Comparison of ENCODE assay signal across 17 mouse cellular contexts in genomic region chr13:95494812-95495211, GRCm38 (mm10). TPM values are rescaled to one million over a fixed set of nuclear protein-coding genes. Genes with fewer than 3 reads are reported as not detected.
A peak's percentile ranks its signal among the peaks of the same experiment; 100 is the strongest.
DNase-seq lines count a peak whose midpoint lies in the region; ATAC-seq and TF ChIP-seq lines count a peak whose summit lies in the region.
"Had no signal": no experiment of that assay in that cellular context is flagged by ENCODE, and none has a peak within 500 bp of the region (broad histone marks: within the 10 kb centered on the region; RNA-seq: fewer than 3 reads in every experiment).

No protein-coding gene starts in this region.

- H3K9me3 ChIP-seq in heart, embryonic 12.5 days (replicated peaks): no peaks in the 10 kb centered on the region
- no peaks in the 10 kb centered on the region for H3K9me3 ChIP-seq in limb, embryonic 12.5 days
- no peaks in the 10 kb centered on the region for H3K9me3 ChIP-seq in limb, embryonic 10.5 days (replicated peaks)
- H3K9me3 ChIP-seq in CH12.LX (replicated peaks; ENCODE audit: low read length): no peaks in the 10 kb centered on the region
- H3K9me3 ChIP-seq: liver, embryonic 13.5 days; neural tube, embryonic 15.5 days had no signal

- TF ChIP-seq CTCF in CH12.LX (conservative IDR thresholded peaks at IDR 0.05 in 1 of 2, IDR thresholded peaks at IDR 0.05 in 1 of 2; ENCODE audit: low read depth in 2 of 2, low read length in 2 of 2): no peak

- no peaks in the 10 kb centered on the region for H3K36me3 ChIP-seq in heart, embryonic 12.5 days
- H3K36me3 ChIP-seq in limb, embryonic 12.5 days: no peaks in the 10 kb centered on the region
- no peaks in the 10 kb centered on the region for H3K36me3 ChIP-seq in limb, embryonic 10.5 days
- H3K36me3 ChIP-seq in CH12.LX (replicated peaks in 1 of 2; ENCODE audit: control insufficient read depth in 1 of 2, insufficient read depth in 1 of 2, low read length in 1 of 2): no peaks in the 10 kb centered on the region
- H3K36me3 ChIP-seq: liver, embryonic 13.5 days; neural tube, embryonic 15.5 days had no signal

- no peak for ATAC-seq in heart, embryonic 12.5 days (ENCODE audit: insufficient number of reproducible peaks, low FRiP score)
- no peak for ATAC-seq in limb, embryonic 12.5 days (ENCODE audit: insufficient number of reproducible peaks, insufficient read depth, low FRiP score, low TSS enrichment, low read depth)
- peak; percentile 70 for ATAC-seq in megakaryocyte progenitor cell, adult 5-6 weeks (replicated peaks; ENCODE audit: poor library complexity)

- H3K27me3 ChIP-seq in heart, embryonic 12.5 days (replicated peaks): no peaks in the 10 kb centered on the region
- no peaks in the 10 kb centered on the region for H3K27me3 ChIP-seq in limb, embryonic 12.5 days
- no peaks in the 10 kb centered on the region for H3K27me3 ChIP-seq in limb, embryonic 10.5 days (ENCODE audit: low read depth, poor library complexity, severe bottlenecking)
- H3K27me3 ChIP-seq in CH12.LX (replicated peaks): peaks cover 34% of the 10 kb centered on the region
- H3K27me3 ChIP-seq: liver, embryonic 13.5 days; neural tube, embryonic 15.5 days had no signal

- H3K4me3 ChIP-seq in heart, embryonic 12.5 days: no peak overlapping the region
- H3K4me3 ChIP-seq in limb, embryonic 12.5 days (replicated peaks): no peak overlapping the region
- H3K4me3 ChIP-seq in limb, embryonic 10.5 days: no peak overlapping the region
- H3K4me3 ChIP-seq in CH12.LX (replicated peaks in 1 of 3; ENCODE audit: low read depth in 2 of 3, low read length in 2 of 3, poor library complexity in 1 of 3): no peak overlapping the region
- H3K4me3 ChIP-seq: erythroblast, embryonic 14.5 days; liver, embryonic 13.5 days; neural tube, embryonic 15.5 days had no signal

- TF ChIP-seq EP300 in CH12.LX (IDR thresholded peaks at IDR 0.05; ENCODE audit: low read length): peak; percentile 97

- peaks cover 22% of the 10 kb centered on the region for H3K4me1 ChIP-seq in heart, embryonic 12.5 days (replicated peaks)
- peaks cover 32% of the 10 kb centered on the region for H3K4me1 ChIP-seq in limb, embryonic 12.5 days (replicated peaks)
- H3K4me1 ChIP-seq in limb, embryonic 10.5 days: peaks cover 28% of the 10 kb centered on the region
- H3K4me1 ChIP-seq in CH12.LX (ENCODE audit: control insufficient read depth in 1 of 2, insufficient read depth in 2 of 2): peaks cover 11 to 24% of the 10 kb centered on the region in 2 experiments
- H3K4me1 ChIP-seq: liver, embryonic 13.5 days; neural tube, embryonic 15.5 days had no signal

- in situ Hi-C loops in CH12.LX (cut with MboI; ENCODE audit: low pct_ligation_motif_present, low pct_unique_long_range_greater_than_20kb, low sequenced_read_pairs): no loop called here

- dilution Hi-C loops in CH12.LX (cut with MboI; ENCODE audit: extremely low pct_ligation_motif_present, extremely low pct_unique_long_range_greater_than_20kb, low sequenced_read_pairs): no loop called here

- H3K79me2 ChIP-seq in CH12.LX (replicated peaks; ENCODE audit: control insufficient read depth, extremely low read depth, insufficient read depth, poor library complexity, severe bottlenecking): no peaks in the 10 kb centered on the region

- TF ChIP-seq POLR2A in CH12.LX (IDR thresholded peaks at IDR 0.05; ENCODE audit: low read depth, low read length): no peak

- 59% methylated on average over 8 of the region's 8 CpGs for WGBS in heart, embryonic 12.5 days
- 70% methylated on average over 8 of the region's 8 CpGs for WGBS in limb, embryonic 12.5 days
- WGBS in limb, embryonic 10.5 days: 75% methylated on average over 8 of the region's 8 CpGs

- no peak overlapping the region for H3K9ac ChIP-seq in heart, embryonic 12.5 days
- H3K9ac ChIP-seq in limb, embryonic 12.5 days (replicated peaks): no peak overlapping the region
- H3K9ac ChIP-seq in CH12.LX (ENCODE audit: insufficient read depth, low read depth): no peak overlapping the region
- H3K9ac ChIP-seq: liver, embryonic 13.5 days; neural tube, embryonic 15.5 days had no signal

- no peak overlapping the region for H3K4me2 ChIP-seq in heart, embryonic 12.5 days
- no peak overlapping the region for H3K4me2 ChIP-seq in limb, embryonic 12.5 days
- peak overlapping the region; percentile 79 for H3K4me2 ChIP-seq in CH12.LX (ENCODE audit: insufficient read depth, low read depth, poor library complexity, severe bottlenecking)
- H3K4me2 ChIP-seq: liver, embryonic 13.5 days; neural tube, embryonic 15.5 days had no signal

- TF ChIP-seq RAD21 in CH12.LX (IDR thresholded peaks at IDR 0.05; ENCODE audit: low read depth, low read length): no peak; the same call in 1 of the 2 replicates

- DNase-seq in heart, adult 8-10 months (ENCODE audit: low spot score): peak; percentile 5
- no peak for DNase-seq in limb, embryonic 10.5 days (ENCODE audit: low spot score)
- DNase-seq in CH12.LX (ENCODE audit: extremely low read depth): peak; percentile 69
- no peak for DNase-seq in ovary, postnatal 14 days (ENCODE audit: low spot score)
- DNase-seq in cerebellum, adult 11 months: no peak
- DNase-seq: cerebellum, adult 8-10 months; gastrocnemius, postnatal 36 days; liver, embryonic 13.5 days had no signal

- H3K27ac ChIP-seq in heart, embryonic 12.5 days (ENCODE audit: poor library complexity, severe bottlenecking): no peak overlapping the region
- peak overlapping the region; percentile 42; the same call in 1 of the 2 replicates for H3K27ac ChIP-seq in limb, embryonic 12.5 days
- H3K27ac ChIP-seq in limb, embryonic 10.5 days: no peak overlapping the region
- no peak overlapping the region for H3K27ac ChIP-seq in CH12.LX (ENCODE audit: insufficient read depth, low read depth)
- H3K27ac ChIP-seq: liver, embryonic 13.5 days; neural tube, embryonic 15.5 days had no signal

TF ChIP-seq in CH12.LX, 34 proteins besides CTCF, POLR2A, EP300 and RAD21 (continues in another document):
- TF ChIP-seq KAT2A (IDR thresholded peaks at IDR 0.05; ENCODE audit: insufficient replicate concordance, low read length) (no peak), ZNF384 (IDR thresholded peaks at IDR 0.05; ENCODE audit: low read depth, low read length) (peak; percentile 98), ZC3H11A (IDR thresholded peaks at IDR 0.05; ENCODE audit: low read depth, low read length) (no peak), SMC3 (IDR thresholded peaks at IDR 0.05; ENCODE audit: low read depth, low read length) (no peak), SIN3A (IDR thresholded peaks at IDR 0.05; ENCODE audit: low read length) (peak; percentile 79), UBTF (IDR thresholded peaks at IDR 0.05; ENCODE audit: low read depth, low read length) (0 out of 2 replicates have a peak, but pooled peaks have one; percentile 56), POLR2AphosphoS2 (IDR thresholded peaks at IDR 0.05; ENCODE audit: low read depth, low read length) (no peak), USF1 (IDR thresholded peaks at IDR 0.05; ENCODE audit: low read depth, low read length) (no peak), NRF1 (IDR thresholded peaks at IDR 0.05; ENCODE audit: low read depth, low read length) (peak; percentile 82), ZKSCAN1 (IDR thresholded peaks at IDR 0.05; ENCODE audit: borderline replicate concordance, low read depth, low read length) (no peak), USF2 (conservative IDR thresholded peaks at IDR 0.05; ENCODE audit: low read depth, low read length) (no peak), CHD1 (IDR thresholded peaks at IDR 0.05; ENCODE audit: low read depth, low read length) (no peak), MAFK (IDR thresholded peaks at IDR 0.05; ENCODE audit: insufficient replicate concordance, low read length) (peak; percentile 75), TBP (conservative IDR thresholded peaks at IDR 0.05; ENCODE audit: low read depth, low read length) (no peak), MXI1 (IDR thresholded peaks at IDR 0.05; ENCODE audit: low read depth, low read length) (peak; percentile 18; the same call in 1 of the 2 replicates), RCOR1 (conservative IDR thresholded peaks at IDR 0.05; ENCODE audit: low read depth, low read length) (peak; percentile 98), IRF4 (IDR thresholded peaks at IDR 0.05; ENCODE audit: low read depth, low read length) (peak; percentile 98), MEF2A (IDR thresholded peaks at IDR 0.05; ENCODE audit: borderline replicate concordance, low read depth, low read length) (peak; percentile 92)

RNA-seq across cellular contexts. Expression of gene S100z, which starts 16.3 kb away (rescaled TPM):
- total RNA-seq in heart, adult 8-10 months (2022): not detected
- not detected in 2 replicates for polyA plus RNA-seq in heart, embryonic 12.5 days (2016; fragmentation: Nextera tagmentation; extraction: Ambion mirVana)
- polyA plus RNA-seq in limb, embryonic 12.5 days (2016; fragmentation: Nextera tagmentation; extraction: Ambion mirVana): not detected in 2 replicates
- polyA plus RNA-seq in limb, embryonic 10.5 days (2016; fragmentation: Nextera tagmentation; extraction: Ambion mirVana): not detected in 2 replicates
- not detected in 2 replicates for total RNA-seq in CH12.LX (2012; rRNA removed)
- not detected in 2 replicates for total RNA-seq in CH12.LX (2014; rRNA removed)
- polyA plus RNA-seq in CH12.LX (2012; ENCODE audit: insufficient read length, low read depth): not detected in 2 replicates
- total RNA-seq in megakaryocyte progenitor cell, adult 5-6 weeks (2015): not detected in 2 replicates
- not detected in 2 replicates for total RNA-seq in megakaryocyte progenitor cell, adult 5-6 weeks (2017)
- total RNA-seq: left cerebral cortex, postnatal 10 days had no signal
- polyA plus RNA-seq: erythroblast, embryonic 14.5 days; frontal cortex, adult 2 months; heart, postnatal 0 days; liver, embryonic 13.5 days; neural tube, embryonic 15.5 days; stomach, embryonic 14.5 days had no signal

RNA-seq across cellular contexts. Expression of gene F2rl1, which starts 30.2 kb away (rescaled TPM):
- total RNA-seq in heart, adult 8-10 months (2022): under 1 TPM; 0.31 to 0.72 (median 0.66) TPM
- polyA plus RNA-seq in heart, embryonic 12.5 days (2016; fragmentation: Nextera tagmentation; extraction: Ambion mirVana): 0.26 TPM in 1 of 2 replicates, not detected in the other
- 0.08 and 0.11 TPM in 2 replicates for polyA plus RNA-seq in limb, embryonic 12.5 days (2016; fragmentation: Nextera tagmentation; extraction: Ambion mirVana)
- not detected in 2 replicates for polyA plus RNA-seq in limb, embryonic 10.5 days (2016; fragmentation: Nextera tagmentation; extraction: Ambion mirVana)
- total RNA-seq in CH12.LX (2012; rRNA removed): not detected in 2 replicates
- total RNA-seq in CH12.LX (2014; rRNA removed): not detected in 2 replicates
- polyA plus RNA-seq in CH12.LX (2012; ENCODE audit: insufficient read length, low read depth): not detected in 2 replicates
- total RNA-seq in megakaryocyte progenitor cell, adult 5-6 weeks (2015): 0.15 and 0.27 TPM in 2 replicates
- 0.04 and 0.61 TPM in 2 replicates for total RNA-seq in megakaryocyte progenitor cell, adult 5-6 weeks (2017)
- polyA plus RNA-seq: erythroblast, embryonic 14.5 days had no signal

RNA-seq across cellular contexts. Expression of gene Crhbp, which starts 50.1 kb away (rescaled TPM):
- total RNA-seq in heart, adult 8-10 months (2022): not detected
- polyA plus RNA-seq in heart, embryonic 12.5 days (2016; fragmentation: Nextera tagmentation; extraction: Ambion mirVana): 0.17 and 0.18 TPM in 2 replicates
- polyA plus RNA-seq in limb, embryonic 12.5 days (2016; fragmentation: Nextera tagmentation; extraction: Ambion mirVana): 0.69 and 1.1 TPM in 2 replicates
- 3.9 and 4.8 TPM in 2 replicates for polyA plus RNA-seq in limb, embryonic 10.5 days (2016; fragmentation: Nextera tagmentation; extraction: Ambion mirVana)
- not detected in 2 replicates for total RNA-seq in CH12.LX (2012; rRNA removed)
- total RNA-seq in CH12.LX (2014; rRNA removed): not detected in 2 replicates
- not detected in 2 replicates for polyA plus RNA-seq in CH12.LX (2012; ENCODE audit: insufficient read length, low read depth)
- not detected in 2 replicates for total RNA-seq in megakaryocyte progenitor cell, adult 5-6 weeks (2015)
- total RNA-seq in megakaryocyte progenitor cell, adult 5-6 weeks (2017): not detected in 2 replicates
- total RNA-seq: gastrocnemius, postnatal 36 days had no signal
- polyA plus RNA-seq: erythroblast, embryonic 14.5 days; heart, postnatal 0 days; liver, embryonic 13.5 days had no signal

Comparison
In these comparisons a context has a peak if more than half of its experiments do, and no peak if none do; other contexts are left out.
1. DNase-seq: peak in heart, adult 8-10 months (single experiment) and CH12.LX (single experiment); none in limb, embryonic 10.5 days (single experiment), ovary, postnatal 14 days (single experiment) and cerebellum, adult 11 months (single experiment).